Mouse (Mus musculus): ENCODE results near the gene Smim4. TPM values are rescaled to one million over a fixed set of nuclear protein-coding genes. Genes with fewer than 3 reads are reported as not detected.

Gene Smim4
- polyA plus RNA-seq, 1 experiment from 2014 or later: 66.5 TPM

GRCm38 (mm10) chr14:31137281-31137595 is 8.5 kb upstream of the Smim4 start:
- 83% methylated on average over 10 of the region's 10 CpGs for WGBS
- Histone ChIP-seq H3K27ac (replicated peaks; ENCODE audit: low read depth, low read length) (0 out of 2 replicates have a peak overlapping the region, but pooled peaks have one; percentile 12), H3K4me2 (ENCODE audit: low read depth, severe bottlenecking) (no peak overlapping the region), H3K4me3 (ENCODE audit: low read depth, low read length) (no peak overlapping the region), H3K4me1 (ENCODE audit: control insufficient read depth, insufficient read depth, low read length) (peaks cover 4% of the 10 kb centered on the region), H3K27me3 (ENCODE audit: control insufficient read depth, insufficient read depth, low read length) (no peaks in the 10 kb centered on the region), H3K9me3 (ENCODE audit: control insufficient read depth, low read length) (no peaks in the 10 kb centered on the region), H3K36me3 (ENCODE audit: control insufficient read depth, insufficient read depth, low read length) (peaks cover 53% of the 10 kb centered on the region), H3K9ac (ENCODE audit: low read length) (peak overlapping the region; percentile 12; the same call in 1 of the 2 replicates)
- DNase-seq (ENCODE audit: low spot score) (no peak), ATAC-seq (ENCODE audit: insufficient number of reproducible peaks, low FRiP score, low TSS enrichment, low read depth) (no peak)

DNA sequence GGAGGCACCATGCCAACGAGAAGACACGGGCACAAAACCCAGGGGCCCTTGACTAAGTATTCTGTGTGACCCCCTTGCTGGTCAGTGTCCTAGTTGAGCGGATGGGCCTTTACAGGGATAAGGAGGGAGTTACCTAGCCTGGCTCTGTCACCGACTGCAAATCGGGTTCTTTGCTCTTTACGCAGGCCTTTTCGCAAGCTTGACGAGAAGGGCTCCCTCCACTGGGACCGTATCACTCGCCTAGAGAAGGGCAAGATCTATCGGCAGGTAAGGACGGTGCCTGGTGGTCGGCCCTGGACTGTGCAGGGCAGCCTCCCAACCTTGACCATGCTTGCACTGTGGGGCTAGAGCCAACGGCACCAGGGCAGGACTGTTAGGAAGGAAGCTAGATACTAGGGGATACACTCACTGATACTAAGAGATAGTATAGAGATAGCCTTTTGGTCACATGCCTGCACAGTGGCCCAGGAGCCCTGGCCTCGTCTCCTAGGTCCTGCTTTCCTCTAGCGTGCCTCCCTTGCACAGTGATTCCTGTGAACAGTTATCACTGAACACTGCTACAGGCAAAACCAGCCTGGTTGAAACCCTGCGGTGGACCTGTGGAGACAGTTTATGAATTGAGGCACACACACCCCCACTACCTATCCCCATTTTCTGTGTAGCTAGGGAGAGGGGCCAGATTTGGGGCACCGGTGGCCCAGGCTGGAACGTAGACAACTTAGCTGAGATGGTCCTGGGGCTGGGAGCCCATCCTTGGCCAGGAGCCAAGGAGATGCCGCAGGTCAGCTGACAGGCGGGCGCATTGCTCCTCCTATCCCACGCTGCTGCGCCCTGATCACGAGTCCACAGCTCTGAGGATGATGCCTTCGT is 7.9 kb upstream of the Smim4 start:
- Histone ChIP-seq H3K27me3 (ENCODE audit: control insufficient read depth, insufficient read depth, low read length) (no peaks in the 10 kb centered on the region), H3K9ac (ENCODE audit: low read length) (no peak overlapping the region), H3K36me3 (ENCODE audit: control insufficient read depth, insufficient read depth, low read length) (peaks cover 50% of the 10 kb centered on the region), H3K4me2 (ENCODE audit: low read depth, severe bottlenecking) (no peak overlapping the region), H3K4me3 (ENCODE audit: low read depth, low read length) (no peak overlapping the region), H3K9me3 (ENCODE audit: control insufficient read depth, low read length) (no peaks in the 10 kb centered on the region), H3K4me1 (ENCODE audit: control insufficient read depth, insufficient read depth, low read length) (peaks cover 8% of the 10 kb centered on the region), H3K27ac (replicated peaks; ENCODE audit: low read depth, low read length) (0 out of 2 replicates have a peak overlapping the region, but pooled peaks have one; percentile 12)
- no peak for DNase-seq (ENCODE audit: low spot score)
- no peak for ATAC-seq (ENCODE audit: insufficient number of reproducible peaks, low FRiP score, low TSS enrichment, low read depth)
- WGBS: 94% methylated on average over 26 of the region's 26 CpGs

DNA sequence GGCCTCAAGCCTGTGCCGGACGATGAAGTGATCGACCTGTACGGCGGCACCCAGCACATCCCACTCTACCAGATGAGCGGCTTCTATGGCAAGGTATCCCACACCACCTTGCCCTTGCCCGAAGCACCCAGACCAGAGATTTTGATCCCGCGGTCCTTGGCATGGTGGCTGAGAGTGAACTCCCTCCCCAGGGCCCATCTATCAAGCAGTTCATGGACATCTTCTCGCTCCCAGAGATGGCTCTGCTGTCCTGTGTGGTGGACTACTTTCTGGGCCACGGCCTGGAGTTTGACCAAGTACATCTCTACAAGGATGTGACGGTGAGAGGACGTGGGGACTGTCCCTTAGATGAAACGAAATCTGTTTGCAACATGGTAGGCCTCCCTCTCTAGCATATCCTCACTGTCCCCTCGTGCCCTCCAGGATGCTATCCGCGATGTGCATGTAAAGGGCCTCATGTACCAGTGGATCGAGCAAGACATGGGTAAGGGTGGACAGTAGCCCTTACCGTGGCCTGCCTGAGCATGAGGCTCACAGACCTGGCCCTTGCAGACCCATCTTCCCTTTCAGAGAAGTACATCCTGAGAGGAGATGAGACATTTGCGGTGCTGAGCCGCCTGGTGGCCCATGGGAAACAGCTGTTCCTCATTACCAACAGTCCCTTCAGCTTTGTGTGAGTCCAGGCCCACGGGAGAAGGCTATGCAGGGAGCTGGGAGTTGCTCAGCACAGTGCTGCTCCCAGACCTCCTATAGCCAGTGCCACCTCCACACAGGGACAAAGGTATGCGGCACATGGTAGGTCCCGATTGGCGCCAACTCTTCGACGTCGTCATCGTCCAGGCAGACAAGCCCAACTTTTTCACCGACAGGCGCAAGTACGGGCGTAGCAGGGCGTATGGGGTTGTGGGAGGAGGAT is 7.0 kb upstream of the Smim4 start:
- Histone ChIP-seq H3K36me3 (ENCODE audit: control insufficient read depth, insufficient read depth, low read length) (peaks cover 41% of the 10 kb centered on the region), H3K4me1 (ENCODE audit: control insufficient read depth, insufficient read depth, low read length) (peaks cover 8% of the 10 kb centered on the region), H3K9ac (ENCODE audit: low read length) (no peak overlapping the region), H3K9me3 (ENCODE audit: control insufficient read depth, low read length) (no peaks in the 10 kb centered on the region), H3K27ac (replicated peaks; ENCODE audit: low read depth, low read length) (no peak overlapping the region), H3K4me3 (ENCODE audit: low read depth, low read length) (no peak overlapping the region), H3K4me2 (ENCODE audit: low read depth, severe bottlenecking) (no peak overlapping the region), H3K27me3 (ENCODE audit: control insufficient read depth, insufficient read depth, low read length) (no peaks in the 10 kb centered on the region)
- no peak for DNase-seq (ENCODE audit: low spot score)
- ATAC-seq (ENCODE audit: insufficient number of reproducible peaks, low FRiP score, low TSS enrichment, low read depth): no peak
- 92% methylated on average over 34 of the region's 34 CpGs for WGBS

GRCm38 (mm10) chr14:31134015-31135000 is 5.6 kb upstream of the Smim4 start:
- no peak overlapping the region for H3K27ac ChIP-seq (replicated peaks; ENCODE audit: low read depth, low read length)

DNA sequence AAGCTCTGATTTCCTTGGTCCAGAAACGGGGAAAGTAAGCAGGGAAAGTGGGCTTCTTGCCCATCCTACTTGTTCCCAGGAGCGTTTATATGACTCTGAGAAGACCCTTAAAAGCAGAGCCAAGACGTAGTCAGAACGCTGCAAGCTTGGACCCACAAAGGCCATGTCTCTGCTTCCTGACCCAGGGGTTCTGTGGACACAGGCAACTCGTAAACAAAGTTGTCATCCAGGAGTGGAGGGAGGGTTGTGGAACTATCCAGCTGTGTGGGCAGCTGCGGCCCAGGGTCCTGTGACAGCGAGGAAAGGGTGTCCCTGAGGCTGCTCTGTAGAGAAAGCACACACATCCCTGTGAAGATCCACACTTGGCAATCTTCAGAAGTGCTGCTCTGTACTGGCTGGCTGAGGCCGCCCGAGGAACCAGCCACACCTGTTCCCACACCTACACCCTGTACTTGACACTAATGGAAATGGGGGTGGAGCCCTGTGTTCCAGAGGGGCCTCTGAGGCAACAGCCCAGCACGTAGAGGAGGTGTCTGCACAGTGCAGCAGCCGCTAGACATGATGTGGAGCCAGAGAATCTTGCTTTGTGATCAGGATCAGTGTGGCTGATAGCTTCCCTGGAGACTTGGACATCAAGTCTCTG is 4.4 kb upstream of the Smim4 start:
- Histone ChIP-seq H3K9me3 (ENCODE audit: control insufficient read depth, low read length) (no peaks in the 10 kb centered on the region), H3K4me3 (ENCODE audit: low read depth, low read length) (no peak overlapping the region), H3K9ac (ENCODE audit: low read length) (peak overlapping the region; percentile 27; the same call in 1 of the 2 replicates), H3K36me3 (ENCODE audit: control insufficient read depth, insufficient read depth, low read length) (peaks cover 27% of the 10 kb centered on the region), H3K4me2 (ENCODE audit: low read depth, severe bottlenecking) (no peak overlapping the region), H3K27ac (replicated peaks; ENCODE audit: low read depth, low read length) (no peak overlapping the region), H3K27me3 (ENCODE audit: control insufficient read depth, insufficient read depth, low read length) (no peaks in the 10 kb centered on the region), H3K4me1 (ENCODE audit: control insufficient read depth, insufficient read depth, low read length) (peaks cover 15% of the 10 kb centered on the region)
- 75% methylated on average over 11 of the region's 11 CpGs for WGBS
- ATAC-seq (ENCODE audit: insufficient number of reproducible peaks, low FRiP score, low TSS enrichment, low read depth) (no peak), DNase-seq (ENCODE audit: low spot score) (no peak)

More at GRCm38 (mm10) chr14:31134015-31135000, 5.6 kb upstream of the Smim4 start:
- Histone ChIP-seq H3K4me1 (ENCODE audit: control insufficient read depth, insufficient read depth, low read length) (peaks cover 15% of the 10 kb centered on the region), H3K9ac (ENCODE audit: low read length) (no peak overlapping the region), H3K4me2 (ENCODE audit: low read depth, severe bottlenecking) (no peak overlapping the region), H3K4me3 (ENCODE audit: low read depth, low read length) (no peak overlapping the region), H3K9me3 (ENCODE audit: control insufficient read depth, low read length) (no peaks in the 10 kb centered on the region), H3K27me3 (ENCODE audit: control insufficient read depth, insufficient read depth, low read length) (no peaks in the 10 kb centered on the region), H3K36me3 (ENCODE audit: control insufficient read depth, insufficient read depth, low read length) (peaks cover 32% of the 10 kb centered on the region)
- DNase-seq (ENCODE audit: low spot score) (no peak), ATAC-seq (ENCODE audit: insufficient number of reproducible peaks, low FRiP score, low TSS enrichment, low read depth) (no peak)
- WGBS: 92% methylated on average over 25 of the region's 25 CpGs

GRCm38 (mm10) chr14:31132491-31132975 is 3.8 kb upstream of the Smim4 start:
- Histone ChIP-seq H3K9ac (ENCODE audit: low read length) (peak overlapping the region; percentile 94; the same call in 1 of the 2 replicates), H3K27me3 (ENCODE audit: control insufficient read depth, insufficient read depth, low read length) (no peaks in the 10 kb centered on the region), H3K4me1 (ENCODE audit: control insufficient read depth, insufficient read depth, low read length) (peaks cover 15% of the 10 kb centered on the region), H3K27ac (replicated peaks; ENCODE audit: low read depth, low read length) (no peak overlapping the region), H3K4me3 (ENCODE audit: low read depth, low read length) (peak overlapping the region; percentile 91), H3K4me2 (ENCODE audit: low read depth, severe bottlenecking) (peak overlapping the region; percentile 81), H3K9me3 (ENCODE audit: control insufficient read depth, low read length) (no peaks in the 10 kb centered on the region), H3K36me3 (ENCODE audit: control insufficient read depth, insufficient read depth, low read length) (peaks cover 22% of the 10 kb centered on the region)
- WGBS: 85% methylated on average over 7 of the region's 7 CpGs
- DNase-seq (ENCODE audit: low spot score) (no peak), ATAC-seq (ENCODE audit: insufficient number of reproducible peaks, low FRiP score, low TSS enrichment, low read depth) (no peak)

DNA sequence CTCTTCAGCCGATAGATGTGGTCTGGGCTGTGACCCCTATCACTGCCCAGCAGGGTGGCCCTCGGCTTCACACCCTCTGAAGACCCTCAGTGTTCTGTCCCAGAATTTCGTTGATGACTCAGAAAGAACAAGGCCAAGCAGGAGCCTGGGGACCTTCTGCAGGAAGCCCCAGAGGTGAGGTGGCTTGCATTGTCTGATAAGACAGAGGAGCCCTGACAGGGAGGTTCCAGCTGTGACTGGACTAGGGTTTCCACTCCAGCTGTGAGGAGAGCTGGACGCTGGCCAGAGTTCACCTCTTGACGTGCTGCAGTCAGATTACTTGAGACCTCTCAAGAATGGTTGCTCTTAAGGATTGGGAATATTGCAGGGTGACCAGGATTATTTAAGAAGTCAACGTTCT is 3.3 kb upstream of the Smim4 start:
- no peak overlapping the region for H3K27ac ChIP-seq (replicated peaks; ENCODE audit: low read depth, low read length)
- ATAC-seq (ENCODE audit: insufficient number of reproducible peaks, low FRiP score, low TSS enrichment, low read depth): no peak
- H3K27me3 ChIP-seq (ENCODE audit: control insufficient read depth, insufficient read depth, low read length): no peaks in the 10 kb centered on the region
- H3K4me1 ChIP-seq (ENCODE audit: control insufficient read depth, insufficient read depth, low read length): peaks cover 18% of the 10 kb centered on the region
- peaks cover 19% of the 10 kb centered on the region for H3K36me3 ChIP-seq (ENCODE audit: control insufficient read depth, insufficient read depth, low read length)
- H3K9ac ChIP-seq (ENCODE audit: low read length): peak overlapping the region; percentile 94
- no peak for DNase-seq (ENCODE audit: low spot score)
- H3K9me3 ChIP-seq (ENCODE audit: control insufficient read depth, low read length): no peaks in the 10 kb centered on the region
- H3K4me3 ChIP-seq (ENCODE audit: low read depth, low read length): peak overlapping the region; percentile 91
- H3K4me2 ChIP-seq (ENCODE audit: low read depth, severe bottlenecking): peak overlapping the region; percentile 81
- 16% methylated on average over 6 of the region's 6 CpGs for WGBS
